Mouse (Mus musculus) limb, embryonic 14.5 days (tissue): ENCODE data around the gene Kif16b. TPM values are rescaled to one million over a fixed set of nuclear protein-coding genes. Genes with fewer than 3 reads are reported as not detected.

Experiments used
- ATAC-seq: fragments of 200-750 bp; cut with Nextera tagmentation; 2 replicates; pipeline ENCODE4 v1.8.0; 2017; ENCODE audit warnings: low read depth, moderate number of reproducible peaks, moderate TSS enrichment; ENCODE audit not compliant: low FRiP score
- DNase-seq: peaks from one replicate; pipeline ENCODE4 v3.0.0-alpha.2; 2015; ENCODE audit warnings: low spot score
- H3K27ac ChIP-seq: fragments of 300-500 bp; sonication (generic); replicated peaks from 2 replicates; pipeline ENCODE4 v1.5.1; 2014; ENCODE audit warnings: low read depth, mild to moderate bottlenecking, low read length, moderate library complexity, mixed read lengths
- H3K27me3 ChIP-seq: fragments of 300-500 bp; sonication (generic); 2 replicates; pipeline ENCODE4 v1.6.1; 2014; ENCODE audit warnings: low read length, mixed read lengths; ENCODE audit not compliant: control insufficient read depth, insufficient read depth
- H3K36me3 ChIP-seq: fragments of 300-500 bp; sonication (generic); 2 replicates; pipeline ENCODE4 v1.6.1; 2014; ENCODE audit warnings: mild to moderate bottlenecking, low read length, moderate library complexity, mixed read lengths; ENCODE audit not compliant: control insufficient read depth, insufficient read depth
- H3K4me1 ChIP-seq: fragments of 300-500 bp; sonication (generic); 2 replicates; pipeline ENCODE4 v1.6.1; 2014; ENCODE audit warnings: antibody characterized with exemption, low read length, mixed read lengths; ENCODE audit not compliant: control insufficient read depth, insufficient read depth
- H3K4me2 ChIP-seq: fragments of 300-500 bp; sonication (generic); replicated peaks from 2 replicates; pipeline ENCODE4 v1.6.1; 2014; ENCODE audit warnings: low read depth, mild to moderate bottlenecking, low read length, moderate library complexity; ENCODE audit not compliant: severe bottlenecking
- H3K4me3 ChIP-seq: fragments of 300-500 bp; sonication (generic); replicated peaks from 2 replicates; pipeline ENCODE4 v1.5.1; 2014; ENCODE audit warnings: low read length
- H3K9ac ChIP-seq: fragments of 300-500 bp; sonication (generic); 2 replicates; pipeline ENCODE4 v1.6.1; 2014; ENCODE audit warnings: mild to moderate bottlenecking, low read depth, low read length, moderate library complexity; ENCODE audit not compliant: severe bottlenecking
- H3K9me3 ChIP-seq: fragments of 300-500 bp; sonication (generic); 2 replicates; pipeline ENCODE4 v1.6.1; 2016; ENCODE audit warnings: low read length; ENCODE audit not compliant: control insufficient read depth
- POLR2A ChIP-seq: fragments of 200-500 bp; IDR thresholded peaks from 2 replicates; pipeline ENCODE4 v1.8.0; 2012; ENCODE audit warnings: inconsistent platforms, mild to moderate bottlenecking, moderate library complexity, borderline replicate concordance; ENCODE audit not compliant: insufficient read depth, insufficient read length; ENCODE audit errors: extremely low read depth
- WGBS: fragments of 180-500 bp; shearing (Covaris S2); extraction: QIAGEN DNeasy Blood & Tissue Kit; methylation state at CpG from one replicate; pipeline ENCODE4 v1.1.7; 2014; 5-methylcytosine and 5-hydroxymethylcytosine counted together
- polyA plus RNA-seq, 2 experiments: library from polyadenylated mRNA; depleted of rRNA in 1 of 2; stranded (reverse) in 1 of 2; unstranded in 1 of 2; fragments of >200 nt; fragmentation: Nextera tagmentation in 1 of 2; extraction: Ambion mirVana in 1 of 2; gene quantifications; 2 replicates each; pipeline versions ENCODE4 v1.2.1 to v1.2.3; 2012 to 2014

Kif16b gene
- polyA plus RNA-seq, 2 experiments: 7.9 to 10.6 TPM

- ATAC-seq: no peak
- no peak overlapping the region for H3K27ac ChIP-seq
- H3K36me3 ChIP-seq: no peaks in the 10 kb centered on the region
- no peaks in the 10 kb centered on the region for H3K27me3 ChIP-seq
- TF ChIP-seq POLR2A: no peak
- H3K4me2 ChIP-seq: no peak overlapping the region
- H3K9ac ChIP-seq: no peak overlapping the region
- no peaks in the 10 kb centered on the region for H3K9me3 ChIP-seq
- no peak for DNase-seq
- 87% methylated on average over 3 of the region's 3 CpGs for WGBS
- H3K4me3 ChIP-seq: no peak overlapping the region
- H3K4me1 ChIP-seq: no peaks in the 10 kb centered on the region
Observed at GRCm38 (mm10) chr2:142910808-142911388, 9.6 kb upstream of the Kif16b start.

GRCm38 (mm10) chr2:142909213-142909612, 7.9 kb upstream of the Kif16b start:
- H3K4me3 ChIP-seq: no peak overlapping the region
- no peaks in the 10 kb centered on the region for H3K27me3 ChIP-seq
- no peak overlapping the region for H3K4me2 ChIP-seq
- no peaks in the 10 kb centered on the region for H3K36me3 ChIP-seq
- ATAC-seq: no peak
- TF ChIP-seq POLR2A: no peak
- no peak overlapping the region for H3K27ac ChIP-seq
- no peaks in the 10 kb centered on the region for H3K9me3 ChIP-seq
- 70% methylated on average over 3 of the region's 3 CpGs for WGBS
- H3K4me1 ChIP-seq: no peaks in the 10 kb centered on the region
- DNase-seq: no peak
- H3K9ac ChIP-seq: no peak overlapping the region

- no peak overlapping the region for H3K4me2 ChIP-seq
- H3K4me1 ChIP-seq: peaks cover 8% of the 10 kb centered on the region
- H3K9me3 ChIP-seq: no peaks in the 10 kb centered on the region
- H3K36me3 ChIP-seq: no peaks in the 10 kb centered on the region
- H3K27me3 ChIP-seq: no peaks in the 10 kb centered on the region
- H3K27ac ChIP-seq: no peak overlapping the region
- no peak overlapping the region for H3K4me3 ChIP-seq
- H3K9ac ChIP-seq: no peak overlapping the region
- whole genome bisulfite sequencing: 83% methylated on average over 4 of the region's 4 CpGs
- DNase-seq (no peak), ATAC-seq (no peak)
- no peak for TF ChIP-seq POLR2A
Observed at GRCm38 (mm10) chr2:142907056-142907455, 5.7 kb upstream of the Kif16b start.

- Histone ChIP-seq H3K9ac (peak overlapping the region; percentile 54), H3K9me3 (no peaks in the 10 kb centered on the region), H3K4me3 (peak overlapping the region; percentile 47), H3K4me1 (peaks cover 12% of the 10 kb centered on the region), H3K27me3 (no peaks in the 10 kb centered on the region), H3K27ac (peak overlapping the region; percentile 71), H3K4me2 (peak overlapping the region; percentile 72), H3K36me3 (no peaks in the 10 kb centered on the region)
- DNase-seq (peak; percentile 96), ATAC-seq (peak; percentile 92)
- 0 out of 2 replicates have a peak, but pooled peaks have one; percentile 19 for TF ChIP-seq POLR2A
- WGBS: 7% methylated on average over 34 of the region's 34 CpGs
Observed at GRCm38 (mm10) chr2:142902905-142903895, 1.9 kb upstream of the Kif16b start.

- no peak for TF ChIP-seq POLR2A
- Histone ChIP-seq H3K9me3 (no peaks in the 10 kb centered on the region), H3K27ac (no peak overlapping the region), H3K27me3 (no peaks in the 10 kb centered on the region), H3K36me3 (no peaks in the 10 kb centered on the region), H3K4me1 (peaks cover 12% of the 10 kb centered on the region), H3K4me3 (peak overlapping the region; percentile 80), H3K4me2 (peak overlapping the region; percentile 84), H3K9ac (peak overlapping the region; percentile 78; the same call in 1 of the 2 replicates)
- no peak for ATAC-seq
- 35% methylated on average over 10 of the region's 10 CpGs for WGBS
- no peak for DNase-seq
Observed at GRCm38 (mm10) chr2:142900120-142900861, 1.0 kb downstream of the Kif16b start.
